Mouse (Mus musculus): ENCODE measurements around the gene Prdm10. TPM values are rescaled to one million over a fixed set of nuclear protein-coding genes. Genes with fewer than 3 reads are reported as not detected.

The Prdm10 gene
- polyA plus RNA-seq, 1 experiment = 1.9 TPM

- no peak for TF ChIP-seq CEBPB (IDR thresholded peaks at IDR 0.05; ENCODE audit: insufficient read depth, poor library complexity, severe bottlenecking)
- TF ChIP-seq TCF3 (IDR thresholded peaks at IDR 0.05; ENCODE audit: insufficient read length, low read depth) = no peak
- no peak for TF ChIP-seq E2F4 (IDR thresholded peaks at IDR 0.05; ENCODE audit: insufficient read depth)
- TF ChIP-seq MYOG (IDR thresholded peaks at IDR 0.05; ENCODE audit: control insufficient read depth in 1 of 3, insufficient read depth in 1 of 3, insufficient read length in 2 of 3, low read depth in 2 of 3) = no peak
- H3K79me2 ChIP-seq (ENCODE audit: control insufficient read depth, insufficient read depth) = no peaks in the 10 kb centered on the region
- H3K4me3 ChIP-seq = no peak overlapping the region
- no peaks in the 10 kb centered on the region for H3K36me3 ChIP-seq (ENCODE audit: control insufficient read depth, insufficient read depth)
- no peaks in the 10 kb centered on the region for H3K27me3 ChIP-seq (ENCODE audit: control insufficient read depth, insufficient read depth, insufficient read length)
- H3K4me2 ChIP-seq (ENCODE audit: low read depth) = no peak overlapping the region
- no peak overlapping the region for H3ac ChIP-seq (ENCODE audit: control insufficient read depth, insufficient read length)
Observed at GRCm38 (mm10) chr9:31254697-31255004, 25.7 kb upstream of the Prdm10 start.

- H3K79me2 ChIP-seq (ENCODE audit: control insufficient read depth, insufficient read depth) = no peaks in the 10 kb centered on the region
- no peak for TF ChIP-seq TCF12 (IDR thresholded peaks at IDR 0.05; ENCODE audit: insufficient read depth, poor library complexity, severe bottlenecking)
- TF ChIP-seq E2F4 (IDR thresholded peaks at IDR 0.05; ENCODE audit: insufficient read depth) = no peak
- no peak for TF ChIP-seq CEBPB (IDR thresholded peaks at IDR 0.05; ENCODE audit: insufficient read depth, poor library complexity, severe bottlenecking)
- H3ac ChIP-seq (ENCODE audit: control insufficient read depth, insufficient read length) = no peak overlapping the region
- H3K4me3 ChIP-seq = no peak overlapping the region
- H3K27me3 ChIP-seq (ENCODE audit: control insufficient read depth, insufficient read depth, insufficient read length) = no peaks in the 10 kb centered on the region
- H3K4me2 ChIP-seq (ENCODE audit: low read depth) = no peak overlapping the region
- H3K36me3 ChIP-seq (ENCODE audit: control insufficient read depth, insufficient read depth) = no peaks in the 10 kb centered on the region
Observed at GRCm38 (mm10) chr9:31255953-31256352, 24.4 kb upstream of the Prdm10 start.

GRCm38 (mm10) chr9:31258237-31258636 is 22.1 kb upstream of the Prdm10 start:
- Histone ChIP-seq H3K36me3 (ENCODE audit: control insufficient read depth, insufficient read depth) (no peaks in the 10 kb centered on the region), H3K4me2 (ENCODE audit: low read depth) (no peak overlapping the region), H3K79me2 (ENCODE audit: control insufficient read depth, insufficient read depth) (no peaks in the 10 kb centered on the region), H3K4me3 (no peak overlapping the region), H3K27me3 (ENCODE audit: control insufficient read depth, insufficient read depth, insufficient read length) (no peaks in the 10 kb centered on the region), H3ac (ENCODE audit: control insufficient read depth, insufficient read length) (no peak overlapping the region)
- TF ChIP-seq MAX (IDR thresholded peaks at IDR 0.05; ENCODE audit: low read depth) (no peak), USF1 (IDR thresholded peaks at IDR 0.05; ENCODE audit: low read depth) (no peak), POLR2AphosphoS2 (IDR thresholded peaks at IDR 0.05; ENCODE audit: insufficient read length, low read depth) (no peak), E2F4 (IDR thresholded peaks at IDR 0.05; ENCODE audit: insufficient read depth) (no peak), MYOG (IDR thresholded peaks at IDR 0.05; ENCODE audit: control insufficient read depth in 1 of 3, insufficient read depth in 1 of 3, insufficient read length in 2 of 3, low read depth in 2 of 3) (no peak)

GRCm38 (mm10) chr9:31260219-31260618 is 20.1 kb upstream of the Prdm10 start:
- TF ChIP-seq USF1 (IDR thresholded peaks at IDR 0.05; ENCODE audit: low read depth) (no peak), POLR2AphosphoS2 (IDR thresholded peaks at IDR 0.05; ENCODE audit: insufficient read length, low read depth) (no peak), REST (IDR thresholded peaks at IDR 0.05; ENCODE audit: insufficient read depth, insufficient read length) (no peak), E2F4 (IDR thresholded peaks at IDR 0.05; ENCODE audit: insufficient read depth) (no peak), CEBPB (IDR thresholded peaks at IDR 0.05; ENCODE audit: insufficient read depth, poor library complexity, severe bottlenecking) (no peak), SRF (IDR thresholded peaks at IDR 0.05; ENCODE audit: control insufficient read depth, insufficient read length, low read depth) (no peak), POLR2A (IDR thresholded peaks at IDR 0.05; ENCODE audit: insufficient read length, low read depth) (no peak)
- H3K4me2 ChIP-seq (ENCODE audit: low read depth) = no peak overlapping the region
- H3K27me3 ChIP-seq (ENCODE audit: control insufficient read depth, insufficient read depth, insufficient read length) = no peaks in the 10 kb centered on the region
- no peak overlapping the region for H3ac ChIP-seq (ENCODE audit: control insufficient read depth, insufficient read length)
- H3K36me3 ChIP-seq (ENCODE audit: control insufficient read depth, insufficient read depth) = no peaks in the 10 kb centered on the region
- H3K79me2 ChIP-seq (ENCODE audit: control insufficient read depth, insufficient read depth) = no peaks in the 10 kb centered on the region
- H3K4me3 ChIP-seq = no peak overlapping the region

DNA sequence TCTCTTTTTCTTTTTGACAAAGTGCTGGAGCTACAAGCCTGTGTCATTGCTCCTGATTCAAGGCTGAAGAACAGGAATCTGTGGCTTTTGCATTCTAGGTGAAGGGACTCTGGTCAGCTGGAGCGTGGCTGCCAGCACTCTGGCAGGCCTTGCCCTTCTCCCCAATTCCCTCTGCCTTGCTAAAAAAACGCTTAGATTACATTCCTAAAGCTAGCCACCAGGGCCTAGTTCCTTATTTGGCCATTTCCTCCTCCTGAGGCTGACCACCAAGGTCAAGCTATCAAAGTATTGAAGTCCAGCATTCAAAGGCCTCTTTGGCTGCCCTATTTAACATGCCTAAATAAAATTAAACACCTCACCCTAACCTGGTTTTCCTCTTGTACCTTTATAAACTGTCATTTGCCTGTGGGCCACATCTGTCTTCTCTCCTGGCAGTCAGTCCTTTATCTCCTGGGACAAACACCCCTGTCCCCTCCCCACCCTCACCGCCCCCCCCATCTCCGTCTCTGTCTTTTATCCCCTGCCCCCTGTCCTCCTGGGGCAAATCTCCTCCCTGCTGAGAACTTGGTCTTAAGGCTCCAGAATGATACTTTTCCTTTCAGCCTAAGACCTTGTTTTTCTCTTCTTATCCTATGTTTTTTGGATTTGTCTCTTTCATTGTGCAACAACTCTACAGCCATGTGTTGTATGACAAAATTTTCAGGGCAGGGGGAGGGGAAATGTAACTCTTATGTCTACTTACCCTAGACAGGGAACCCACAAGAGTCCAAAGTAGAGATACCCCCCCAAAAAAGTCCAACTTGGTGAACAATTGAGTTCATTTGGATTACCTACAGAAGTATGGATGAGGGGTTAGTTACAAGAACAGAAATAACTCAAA is 17.9 kb upstream of the Prdm10 start:
- Histone ChIP-seq H3K36me3 (ENCODE audit: control insufficient read depth, insufficient read depth) (no peaks in the 10 kb centered on the region), H3K79me2 (ENCODE audit: control insufficient read depth, insufficient read depth) (no peaks in the 10 kb centered on the region), H3K4me3 (no peak overlapping the region), H3ac (ENCODE audit: control insufficient read depth, insufficient read length) (no peak overlapping the region), H3K4me2 (ENCODE audit: low read depth) (no peak overlapping the region), H3K27me3 (ENCODE audit: control insufficient read depth, insufficient read depth, insufficient read length) (no peaks in the 10 kb centered on the region)
- TF ChIP-seq SRF (IDR thresholded peaks at IDR 0.05; ENCODE audit: control insufficient read depth, insufficient read length, low read depth) = peak; percentile 84
- TF ChIP-seq CEBPB (IDR thresholded peaks at IDR 0.05; ENCODE audit: insufficient read depth, poor library complexity, severe bottlenecking) = no peak
- no peak for TF ChIP-seq MAX (IDR thresholded peaks at IDR 0.05; ENCODE audit: low read depth)

- Histone ChIP-seq H3ac (ENCODE audit: control insufficient read depth, insufficient read length) (no peak overlapping the region), H3K4me3 (no peak overlapping the region), H3K27me3 (ENCODE audit: control insufficient read depth, insufficient read depth, insufficient read length) (no peaks in the 10 kb centered on the region), H3K36me3 (ENCODE audit: control insufficient read depth, insufficient read depth) (no peaks in the 10 kb centered on the region), H3K4me2 (ENCODE audit: low read depth) (no peak overlapping the region), H3K79me2 (ENCODE audit: control insufficient read depth, insufficient read depth) (no peaks in the 10 kb centered on the region)
- no peak for TF ChIP-seq MYOG (IDR thresholded peaks at IDR 0.05; ENCODE audit: control insufficient read depth in 1 of 3, insufficient read depth in 1 of 3, insufficient read length in 2 of 3, low read depth in 2 of 3)
- no peak for TF ChIP-seq POLR2AphosphoS2 (IDR thresholded peaks at IDR 0.05; ENCODE audit: insufficient read length, low read depth)
- TF ChIP-seq MYOD1 (IDR thresholded peaks at IDR 0.05; ENCODE audit: control insufficient read depth in 1 of 3, insufficient read length in 2 of 3, low read depth in 2 of 3) = no peak
- TF ChIP-seq CEBPB (IDR thresholded peaks at IDR 0.05; ENCODE audit: insufficient read depth, poor library complexity, severe bottlenecking) = no peak
- no peak for TF ChIP-seq REST (IDR thresholded peaks at IDR 0.05; ENCODE audit: insufficient read depth, insufficient read length)
- TF ChIP-seq SRF (IDR thresholded peaks at IDR 0.05; ENCODE audit: control insufficient read depth, insufficient read length, low read depth) = no peak
- TF ChIP-seq MAX (IDR thresholded peaks at IDR 0.05; ENCODE audit: low read depth) = no peak
- no peak for TF ChIP-seq E2F4 (IDR thresholded peaks at IDR 0.05; ENCODE audit: insufficient read depth)
- TF ChIP-seq TCF3 (IDR thresholded peaks at IDR 0.05; ENCODE audit: insufficient read length, low read depth) = no peak
- no peak for TF ChIP-seq TCF12 (IDR thresholded peaks at IDR 0.05; ENCODE audit: insufficient read depth, poor library complexity, severe bottlenecking)
Observed at GRCm38 (mm10) chr9:31266013-31266659, 14.2 kb upstream of the Prdm10 start.

Data from myocyte (in vitro differentiated cells).